Mouse (Mus musculus) common myeloid progenitor, adult 5-6 weeks (primary cell): ENCODE measurements around the gene Tmem238. TPM values are rescaled to one million over a fixed set of nuclear protein-coding genes. Genes with fewer than 3 reads are reported as not detected.
A peak's percentile ranks its signal among the peaks of the same experiment; 100 is the strongest.
"Not testable (repeated sequence)": the region's sequence is repeated elsewhere in the genome, so short reads cannot be mapped to it uniquely, and the experiment has no call there.

Experiments
- ATAC-seq: replicated peaks from 2 replicates; pipeline ENCODE4 v1.8.0; 2016; ENCODE audit warnings: low read depth, mild to moderate bottlenecking, moderate TSS enrichment, inconsistent platforms; ENCODE audit not compliant: poor library complexity, severe bottlenecking
- total RNA-seq: library from RNA; stranded (forward); fragments of 200-1000, 187-1606 nt; gene quantifications from 2 replicates; pipeline ENCODE4 v1.2.3, GENCODE M21; 2017

Tmem238 gene
- total RNA-seq, 1 experiment from 2014 or later: 7.0 TPM

DNA sequence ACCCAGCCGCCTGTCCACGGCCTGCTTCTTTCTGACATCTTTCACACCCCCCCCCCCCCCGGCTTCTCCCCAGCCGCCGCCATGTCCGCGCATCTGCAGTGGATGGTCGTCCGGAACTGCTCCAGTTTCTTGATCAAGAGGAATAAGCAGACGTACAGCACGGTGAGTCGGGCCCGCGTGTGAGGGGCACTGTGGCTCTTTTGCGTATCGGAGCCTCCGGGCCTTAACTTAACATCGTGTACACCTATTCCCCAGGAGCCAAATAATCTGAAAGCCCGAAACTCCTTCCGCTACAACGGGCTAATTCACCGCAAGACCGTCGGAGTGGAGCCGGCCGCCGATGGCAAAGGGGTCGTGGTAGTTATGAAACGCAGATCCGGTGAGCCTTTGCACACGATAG is 3.8 kb upstream of the Tmem238 start:
- ATAC-seq: not testable (repeated sequence)

GRCm38 (mm10) chr7:4792278-4793212 is 3.1 kb upstream of the Tmem238 start, which contains the start of gene Rpl28:
Gene Rpl28, plus strand, starts transcription at chr7:4792874.
- ATAC-seq: peak; percentile 78

DNA sequence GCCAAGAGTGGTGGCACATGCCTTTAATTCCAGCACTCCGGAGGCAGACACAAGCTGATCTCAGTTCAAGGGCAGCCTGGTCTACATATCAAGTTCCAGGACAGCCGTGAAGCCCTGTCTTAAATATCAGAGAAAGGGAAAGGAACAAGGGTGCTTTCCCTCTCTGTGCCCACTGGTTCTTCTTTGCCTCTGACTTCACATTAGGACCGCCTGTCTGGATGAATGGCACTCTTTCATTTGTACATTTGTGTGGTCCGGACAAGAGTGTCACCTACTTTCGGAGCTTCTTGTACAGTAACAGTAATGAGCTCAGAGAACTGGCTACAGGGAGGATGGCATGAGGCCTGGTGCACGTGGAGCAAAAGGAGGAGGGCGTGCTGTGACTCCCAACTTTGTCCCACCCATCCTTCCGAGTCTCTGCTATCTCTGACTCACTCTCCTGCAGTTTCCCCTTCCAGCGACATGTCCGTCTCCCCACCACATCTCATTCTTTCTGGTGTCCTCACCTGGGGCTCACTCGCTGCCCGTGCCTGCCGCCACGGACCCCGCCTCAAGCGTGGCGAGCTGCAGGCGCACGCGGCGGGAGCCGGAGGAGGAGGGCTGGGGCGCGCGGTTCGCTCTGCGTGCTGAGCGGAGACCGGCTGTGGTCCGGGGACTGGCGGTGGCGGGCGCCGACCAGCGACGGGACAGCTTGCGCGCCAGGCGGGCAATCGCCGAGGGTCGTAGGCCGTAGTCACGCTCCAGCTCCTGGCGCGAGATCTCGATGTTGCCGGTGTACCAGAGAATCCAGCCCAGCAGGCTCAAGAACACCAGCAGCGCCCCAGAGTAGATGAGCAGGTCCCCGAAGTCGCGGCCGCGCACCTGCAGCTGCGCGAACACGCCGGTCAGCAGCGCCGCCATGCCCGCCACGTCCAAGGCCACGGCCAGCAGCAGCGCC is 689 bp downstream of the Tmem238 start:
- peak; percentile 37 for ATAC-seq

- ATAC-seq: peak; percentile 56
Measured at GRCm38 (mm10) chr7:4783667-4784268, 5.7 kb downstream of the Tmem238 start.

DNA sequence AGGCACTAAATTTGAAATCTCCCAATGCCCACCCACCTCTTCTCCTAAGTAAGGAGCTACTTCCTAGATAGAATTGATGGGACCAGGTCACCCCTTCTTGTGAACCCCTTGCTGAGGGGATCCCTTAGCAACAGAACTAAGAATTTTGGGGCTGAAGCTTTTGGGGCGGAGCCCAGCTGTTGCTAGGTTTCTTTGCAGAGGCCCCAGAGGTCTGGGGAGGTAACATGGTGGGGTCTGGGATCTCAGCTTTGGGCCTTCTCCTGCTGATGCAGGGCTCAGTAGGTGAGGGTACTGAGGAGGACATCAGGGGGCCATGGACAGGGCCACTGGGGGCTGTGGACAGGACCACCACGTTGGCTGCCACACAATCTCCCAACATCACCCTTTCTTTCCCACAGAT is 6.7 kb downstream of the Tmem238 start, which contains the start of the genes Il11 and Tmem190:
TSS of gene Il11 (minus strand) at position 101 of the 400 bp plus-strand sequence.
TSS of gene Tmem190 (plus strand) at position 179 of the 400 bp plus-strand sequence.
- ATAC-seq: no peak

GRCm38 (mm10) chr7:4782130-4782529 is 7.3 kb downstream of the Tmem238 start:
- no peak for ATAC-seq

- 0 out of 2 replicates have a peak, but pooled peaks have one; percentile 9 for ATAC-seq
Measured at GRCm38 (mm10) chr7:4779921-4780320, 9.5 kb downstream of the Tmem238 start.

- no peak for ATAC-seq
Measured at GRCm38 (mm10) chr7:4777851-4778637, 11.4 kb downstream of the Tmem238 start.

DNA sequence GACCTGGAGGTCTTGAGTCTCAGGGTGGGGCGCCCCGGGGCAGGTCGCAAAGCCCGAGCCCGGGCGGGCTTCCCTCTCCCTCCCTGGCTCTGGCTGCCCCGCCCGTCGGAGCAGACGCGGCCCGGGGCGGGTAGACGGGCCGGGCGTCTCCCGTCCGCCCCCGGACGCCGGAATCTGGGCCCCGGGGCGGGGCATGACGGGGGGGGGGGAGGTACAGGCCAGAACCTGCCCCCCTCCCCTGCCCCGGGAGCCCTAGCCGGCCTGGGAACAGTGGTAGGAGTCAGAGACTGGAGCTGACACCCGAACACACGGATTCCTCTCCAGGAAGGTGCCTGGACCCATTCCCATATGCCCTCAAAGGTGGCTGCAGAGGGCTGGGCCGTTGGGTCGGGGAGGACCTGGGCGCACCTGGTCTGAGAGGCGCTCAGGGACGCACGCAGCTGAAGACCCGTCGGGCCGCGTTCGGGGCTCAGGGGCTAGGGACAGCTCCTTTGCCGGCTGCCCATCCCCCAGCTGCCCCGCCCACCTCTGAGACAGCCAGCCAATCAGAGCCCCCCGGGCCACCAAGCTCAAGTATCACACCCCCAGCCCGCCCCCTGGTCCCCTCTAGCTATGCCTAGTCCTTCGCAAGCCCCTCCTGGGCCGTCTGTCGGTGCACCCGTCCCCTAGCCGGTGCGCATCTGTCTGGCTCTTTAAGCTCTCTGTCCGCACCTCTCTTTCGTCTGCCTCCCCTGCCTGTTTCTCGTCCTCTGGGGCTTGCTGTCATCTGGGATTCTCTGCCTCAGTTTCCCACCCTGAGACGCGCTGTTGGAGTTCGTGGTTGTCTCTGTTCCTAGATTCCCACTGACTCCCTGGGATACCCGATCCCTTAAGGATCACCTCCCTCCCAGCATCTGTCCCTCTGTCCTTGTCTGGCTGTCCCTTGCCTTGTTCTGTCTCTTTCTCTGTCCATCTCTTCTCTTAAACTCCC is 12.3 kb downstream of the Tmem238 start:
- no peak; the same call in 1 of the 2 replicates for ATAC-seq

- no peak for ATAC-seq
Measured at GRCm38 (mm10) chr7:4776131-4776530, 13.3 kb downstream of the Tmem238 start.

GRCm38 (mm10) chr7:4771202-4771601 is 18.3 kb downstream of the Tmem238 start, which contains the start of gene Fam71e2:
Gene Fam71e2, minus strand, starts transcription at chr7:4771302.
- ATAC-seq: no peak

DNA sequence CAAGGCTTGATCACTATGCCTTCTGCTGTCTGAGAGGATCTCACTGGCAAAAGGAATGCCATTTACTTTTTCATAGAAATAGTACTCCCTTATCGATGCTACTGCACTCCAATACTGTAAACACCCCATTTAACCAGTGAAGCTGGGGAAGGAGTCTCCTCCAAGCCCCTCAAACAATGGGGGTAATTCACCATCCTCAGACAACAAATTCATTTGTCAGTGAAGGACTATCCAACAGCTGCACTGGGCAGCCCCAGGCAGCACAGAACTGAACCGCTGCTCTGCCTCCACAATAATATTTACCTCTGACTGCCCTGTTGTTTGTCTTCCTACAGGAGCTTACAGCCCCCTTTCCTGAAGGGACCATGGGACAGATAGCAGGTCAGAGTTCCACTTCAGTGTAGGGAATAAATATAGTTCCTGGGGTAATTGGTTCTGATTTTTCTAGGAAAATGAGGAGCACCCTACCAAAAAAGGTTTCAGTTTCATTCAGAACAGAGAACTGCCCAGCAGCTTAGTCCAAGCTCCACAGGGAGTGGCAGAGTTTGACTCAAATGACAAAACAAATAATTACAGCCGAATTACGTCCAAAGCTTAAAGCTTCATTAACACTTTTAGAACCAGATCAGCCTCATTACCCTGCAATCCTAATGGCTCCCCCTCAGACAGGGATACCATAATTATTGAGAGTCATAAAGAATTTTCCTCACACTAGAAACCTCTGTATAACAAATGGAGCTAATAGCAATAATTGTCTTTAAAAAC is 24.3 kb downstream of the Tmem238 start:
- no peak for ATAC-seq

GRCm38 (mm10) chr7:4759670-4760069 is 29.8 kb downstream of the Tmem238 start:
- no peak for ATAC-seq

GRCm38 (mm10) chr7:4752821-4753570 is 36.5 kb downstream of the Tmem238 start, which contains the start of gene Cox6b2:
Gene Cox6b2, minus strand, starts transcription at chr7:4753094.
- peak; percentile 84 for ATAC-seq

DNA sequence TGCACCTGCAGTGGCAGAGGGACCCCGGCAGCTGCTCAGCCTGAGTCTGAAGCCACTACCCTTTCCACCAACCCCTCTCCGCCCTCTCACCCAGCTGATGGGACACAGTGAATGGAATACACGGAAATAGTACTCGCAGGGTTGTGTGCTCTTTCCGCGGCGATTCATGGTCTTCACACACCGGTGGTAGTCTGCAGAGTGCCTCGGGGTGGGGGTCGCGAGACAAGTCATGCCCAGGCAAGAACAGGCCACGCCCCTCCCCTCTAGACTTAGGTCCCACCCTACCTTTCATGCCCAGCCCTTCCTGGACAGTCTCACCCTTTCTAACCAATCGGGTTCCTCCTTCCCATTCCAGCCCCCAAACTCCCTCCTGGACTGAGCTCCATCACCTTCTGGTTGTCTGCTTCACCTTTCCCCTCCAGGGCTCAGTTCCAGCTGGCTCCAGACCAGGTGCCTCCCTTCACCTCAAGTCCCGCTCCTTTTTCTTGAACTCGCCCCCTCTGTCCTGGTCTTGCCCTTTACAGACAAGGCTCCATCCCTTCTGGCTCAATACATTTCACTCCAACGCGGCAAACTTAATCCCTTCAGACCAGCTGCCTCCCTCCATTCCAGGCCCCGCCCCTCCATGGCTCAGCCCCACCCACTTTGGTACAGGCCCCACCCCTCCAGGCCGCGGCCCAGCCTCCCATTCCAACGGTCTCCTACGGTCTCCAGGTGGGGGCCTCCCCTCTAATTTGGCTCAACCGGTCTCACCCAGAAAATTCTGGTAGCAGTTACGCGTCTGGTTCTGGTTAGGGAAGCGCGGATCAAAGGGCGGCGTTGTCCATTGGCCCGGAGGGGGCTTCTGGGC is 37.3 kb downstream of the Tmem238 start:
- ATAC-seq: peak; percentile 47

DNA sequence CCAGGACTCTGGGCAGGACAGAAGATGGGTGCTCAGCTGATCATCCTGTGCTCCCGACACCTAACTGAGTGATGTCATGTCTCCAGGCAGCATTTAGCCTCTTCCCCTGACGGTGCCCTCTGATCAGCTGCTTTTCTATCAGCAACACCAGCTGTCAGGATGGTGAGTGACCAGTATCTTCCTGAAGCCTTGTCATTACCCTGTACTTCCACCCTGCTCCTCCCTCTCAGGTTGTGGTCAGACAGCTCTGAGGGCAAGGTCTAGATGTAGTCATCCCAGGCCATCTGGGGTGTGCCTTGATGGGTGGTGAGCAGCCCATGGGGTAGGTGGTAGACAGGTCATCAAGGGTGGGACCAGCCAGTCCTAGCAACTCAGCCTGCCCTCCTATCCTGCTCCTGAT is 40.3 kb downstream of the Tmem238 start:
- ATAC-seq: no peak
